Mouse (Mus musculus) right cerebral cortex, postnatal 4 days (tissue): ENCODE data around the gene Fbh1.

Source experiments
- DNase-seq: peaks from one replicate; pipeline ENCODE4 v3.0.0-alpha.2; 2022

Fbh1 gene

GRCm38 (mm10) chr2:11714535-11714934, 62.8 kb downstream of the Fbh1 start:
- DNase-seq, result peak; percentile 3

GRCm38 (mm10) chr2:11713021-11713420, 64.4 kb downstream of the Fbh1 start:
- no peak for DNase-seq

GRCm38 (mm10) chr2:11712483-11712990, 64.8 kb downstream of the Fbh1 start:
- DNase-seq, result no peak

DNA sequence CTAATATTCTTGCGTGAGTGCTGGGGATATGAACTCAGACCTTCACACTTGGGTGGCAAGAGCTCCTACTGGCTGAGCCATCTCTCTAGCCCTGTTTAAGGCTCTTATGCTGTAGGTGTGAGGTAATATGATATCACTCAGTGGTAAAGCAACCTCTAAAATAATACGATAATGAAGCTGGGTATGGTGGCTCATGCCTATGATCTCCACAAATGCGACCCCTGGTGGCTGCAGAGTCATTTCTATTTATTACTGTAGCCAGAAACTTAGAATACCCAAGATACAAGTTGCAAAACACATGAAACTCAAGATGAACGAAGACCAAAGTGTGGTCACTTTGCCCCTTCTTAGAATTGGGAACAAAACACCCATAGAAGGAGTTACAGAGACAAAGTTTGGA, 67.3 kb downstream of the Fbh1 start:
- peak; percentile 26 for DNase-seq

DNA sequence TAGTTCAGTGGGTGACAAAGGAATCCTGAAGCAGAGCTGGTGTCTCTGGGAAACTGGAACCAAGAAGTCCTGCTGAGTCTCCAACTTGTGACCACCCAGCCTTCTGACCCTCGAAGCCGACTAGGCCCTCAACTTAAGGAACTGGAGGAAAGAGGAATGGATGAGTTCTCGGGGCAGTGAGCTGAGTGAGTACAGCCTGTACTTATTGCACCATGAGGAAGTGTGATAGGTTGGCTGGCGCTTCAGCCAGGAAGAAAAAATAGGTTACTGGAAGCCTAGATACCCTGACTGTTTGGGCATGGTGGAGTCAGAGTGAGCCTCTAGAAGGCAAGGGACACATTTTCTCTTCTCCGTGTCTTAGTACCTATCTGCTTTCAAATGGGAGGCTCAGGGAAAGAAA, 68.8 kb downstream of the Fbh1 start:
- no peak for DNase-seq

DNA sequence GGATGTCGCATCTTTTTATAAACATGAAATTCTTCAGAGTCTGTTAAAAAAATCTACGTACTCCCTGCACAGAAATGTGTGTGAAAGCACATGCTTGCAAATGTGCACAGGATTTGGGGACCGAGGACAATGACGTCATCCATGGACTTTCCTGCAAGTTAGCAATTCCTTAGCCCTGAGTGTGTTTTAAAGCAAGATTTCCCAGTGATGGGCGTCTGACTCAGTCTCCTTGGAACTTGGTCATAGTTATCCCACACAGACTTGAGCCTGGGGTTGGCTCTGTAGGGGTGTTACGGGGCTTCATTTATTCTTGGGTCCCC, 70.7 kb downstream of the Fbh1 start:
- DNase-seq, result no peak

- no peak for DNase-seq
Measured at GRCm38 (mm10) chr2:11706030-11706745, 71.2 kb downstream of the Fbh1 start.

- DNase-seq, result peak; percentile 45
Measured at GRCm38 (mm10) chr2:11705201-11706025, 72.0 kb downstream of the Fbh1 start, which contains the start of gene Il15ra. Gene Il15ra, plus strand, starts transcription at chr2:11705290.

DNA sequence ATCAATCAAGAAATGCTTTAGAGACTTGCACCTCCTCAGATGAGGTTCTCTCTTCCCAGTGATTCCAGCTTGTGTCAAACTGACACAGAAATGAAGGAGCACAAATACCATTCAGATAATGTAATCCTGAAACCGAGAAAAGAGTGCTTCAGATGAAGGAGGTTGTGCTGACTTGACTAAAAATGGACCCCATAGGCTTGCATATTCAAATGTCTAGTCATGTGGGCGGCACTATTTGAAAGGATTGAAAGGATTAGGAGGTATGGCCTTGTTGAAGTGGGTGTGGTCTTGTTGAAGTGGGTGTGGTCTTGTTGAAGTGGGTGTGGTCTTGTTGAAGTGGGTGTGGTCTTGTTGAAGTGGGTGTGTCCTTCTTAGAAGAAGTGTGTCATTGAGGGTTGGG, 77.5 kb downstream of the Fbh1 start:
- no peak for DNase-seq

- no peak for DNase-seq
Measured at GRCm38 (mm10) chr2:11698994-11699393, 78.4 kb downstream of the Fbh1 start.

DNA sequence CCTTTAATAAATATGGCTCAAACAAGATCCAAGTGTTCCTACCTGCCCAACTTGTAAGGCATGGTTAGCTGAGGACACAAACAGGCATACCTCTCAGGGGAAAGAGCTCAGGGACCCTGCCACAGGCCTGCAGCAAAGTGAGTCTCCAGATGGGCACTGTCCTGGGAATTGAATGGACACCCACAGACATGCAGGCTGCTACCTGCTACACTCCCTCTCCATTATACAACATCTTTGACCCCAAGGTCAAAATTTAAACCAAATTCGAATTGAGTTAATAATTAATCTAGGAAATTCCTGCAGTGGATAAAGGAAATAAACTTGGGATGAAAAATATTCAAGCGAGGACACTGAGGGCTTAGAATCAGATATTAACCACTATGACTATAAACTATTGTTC, 81.5 kb downstream of the Fbh1 start:
- no peak for DNase-seq

DNA sequence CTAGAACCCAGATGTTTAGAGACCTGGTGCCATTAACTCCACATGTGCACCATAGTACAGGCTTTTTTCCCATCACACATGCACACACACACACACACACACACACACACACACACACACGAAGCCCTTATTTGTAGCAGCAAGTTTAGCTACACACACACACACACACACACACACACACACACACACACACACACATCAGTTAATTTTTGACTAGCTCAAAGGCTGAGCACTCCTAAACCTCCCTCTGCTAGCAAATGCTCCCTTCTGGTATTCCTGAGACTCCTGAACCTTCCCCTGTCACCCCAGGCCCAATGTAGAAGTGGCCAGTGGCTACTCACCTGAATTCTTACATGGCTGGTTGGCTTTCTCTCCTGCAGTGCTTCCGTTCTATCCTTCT, 83.3 kb downstream of the Fbh1 start:
- no peak for DNase-seq

DNA sequence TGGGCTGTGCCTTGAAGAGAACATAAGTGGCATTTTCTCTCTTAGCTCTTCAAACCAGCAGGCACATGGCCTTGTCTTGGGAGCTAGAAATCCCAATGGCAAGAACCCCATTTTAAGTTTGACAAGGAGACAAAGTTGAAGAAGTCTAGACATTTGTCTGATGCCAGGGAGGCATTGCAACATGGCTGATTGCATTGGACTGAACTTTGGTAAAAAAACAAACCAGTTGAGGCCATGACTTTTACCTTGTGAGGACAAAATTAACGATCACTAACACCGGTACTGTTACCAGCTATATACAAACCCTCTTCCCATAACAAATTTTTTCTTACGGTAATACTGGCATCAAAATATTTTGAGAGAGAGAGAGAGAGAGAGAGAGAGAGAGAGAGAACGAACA, 84.0 kb downstream of the Fbh1 start:
- no peak for DNase-seq
